Mouse (Mus musculus): ENCODE measurements around the gene Rock2. TPM values are rescaled to one million over a fixed set of nuclear protein-coding genes. Genes with fewer than 3 reads are reported as not detected.

Gene Rock2
- total RNA-seq, 2 experiments from 2014 or later: 63.4 to 65.0 TPM

DNA sequence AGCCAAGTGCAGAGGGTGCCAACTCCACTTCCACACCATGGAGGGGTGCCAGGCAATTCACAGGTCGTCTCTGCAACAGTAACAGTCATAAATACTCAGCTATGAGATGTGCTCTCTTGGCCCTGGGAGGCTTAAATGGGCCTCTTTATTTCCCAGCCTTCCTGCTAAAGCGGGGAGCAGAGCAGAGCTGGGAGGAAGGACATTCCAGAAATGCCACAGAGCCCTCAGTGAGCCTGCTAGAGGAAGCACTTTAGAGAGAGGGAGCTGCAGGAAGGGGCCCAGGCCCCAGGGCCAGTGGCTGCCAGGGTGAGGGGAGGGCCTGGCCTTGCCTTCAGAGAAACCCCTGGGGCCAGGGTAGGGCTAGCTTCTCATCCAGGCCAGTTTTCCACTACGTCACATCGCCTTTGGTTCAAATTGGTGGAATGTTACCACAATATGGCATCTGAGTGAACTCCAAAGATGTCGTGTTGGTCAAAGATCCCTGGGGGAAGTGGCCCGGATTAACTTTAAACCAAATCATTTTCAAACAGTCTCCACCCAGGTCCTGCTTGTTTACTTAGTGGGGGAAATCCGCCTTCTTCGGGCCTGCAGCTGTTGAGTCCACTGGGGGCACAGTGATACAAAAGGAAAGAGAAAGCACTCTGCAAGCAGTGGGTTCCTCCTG is 24.2 kb upstream of the Rock2 start:
- ATAC-seq (ENCODE audit: poor library complexity, severe bottlenecking): no peak

DNA sequence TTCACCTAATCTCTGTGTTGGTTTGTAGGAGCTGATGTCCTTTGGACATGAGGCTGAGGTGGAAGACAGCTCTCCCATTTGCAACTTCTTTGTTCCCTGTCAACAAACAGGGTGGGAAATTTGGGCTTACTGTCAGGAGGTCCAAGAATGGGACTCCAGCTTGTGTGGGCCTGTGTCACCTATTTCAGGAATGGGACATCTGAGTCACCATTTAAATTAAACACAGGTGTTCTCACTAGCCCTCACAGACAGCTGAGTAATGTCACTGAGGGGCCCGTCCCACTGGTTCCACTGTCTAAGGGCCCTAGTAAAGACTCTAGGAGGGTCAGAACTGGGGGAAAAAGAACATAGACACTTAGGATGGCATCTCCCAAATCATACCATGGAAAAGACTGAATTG is 22.7 kb upstream of the Rock2 start:
- ATAC-seq (ENCODE audit: poor library complexity, severe bottlenecking): no peak

DNA sequence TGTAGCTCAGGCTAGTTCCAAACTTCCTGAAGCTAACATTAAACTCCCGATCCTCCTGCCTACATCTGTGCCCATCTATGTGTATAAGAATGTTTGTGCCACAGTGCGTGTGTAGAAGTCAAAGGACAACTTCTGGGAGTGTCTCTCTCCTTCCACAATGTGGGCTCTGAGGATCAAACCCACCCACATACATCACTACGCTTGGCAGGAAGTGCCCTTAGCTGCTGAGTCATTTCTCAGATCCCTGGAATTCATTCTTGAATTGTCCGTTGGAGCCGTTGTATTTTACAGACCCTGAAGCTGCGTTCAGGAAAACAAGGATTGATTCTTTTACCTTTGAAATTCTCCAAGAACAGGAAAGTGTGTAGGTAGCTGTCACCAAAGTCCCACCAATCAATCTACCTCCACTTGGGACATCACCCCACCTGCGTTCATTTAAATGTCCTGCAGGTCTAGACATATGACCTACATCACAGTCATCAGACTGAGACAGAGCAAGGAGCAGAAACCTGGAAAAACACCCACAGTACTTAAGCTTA is 21.7 kb upstream of the Rock2 start:
- ATAC-seq (ENCODE audit: poor library complexity, severe bottlenecking): no peak

DNA sequence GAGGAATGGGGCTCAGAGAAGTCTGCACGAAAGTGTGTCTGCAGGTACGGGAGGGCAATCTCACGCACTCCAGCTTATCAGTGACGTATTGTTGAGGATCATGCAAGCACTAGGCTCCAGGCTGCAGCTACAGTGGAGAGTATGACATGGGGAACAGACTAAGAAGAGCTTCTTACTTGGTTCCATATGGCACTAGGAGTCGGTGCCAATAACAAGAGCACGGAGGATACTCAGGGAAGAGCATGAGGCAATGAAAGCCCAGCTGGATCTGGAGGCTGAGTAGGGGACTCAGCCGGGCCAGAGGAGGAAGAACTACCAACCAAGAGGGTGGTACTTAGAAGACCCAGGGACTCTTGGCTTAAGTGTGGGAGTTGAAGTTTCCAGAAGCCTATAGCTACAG is 21.1 kb upstream of the Rock2 start:
- ATAC-seq (ENCODE audit: poor library complexity, severe bottlenecking): no peak

DNA sequence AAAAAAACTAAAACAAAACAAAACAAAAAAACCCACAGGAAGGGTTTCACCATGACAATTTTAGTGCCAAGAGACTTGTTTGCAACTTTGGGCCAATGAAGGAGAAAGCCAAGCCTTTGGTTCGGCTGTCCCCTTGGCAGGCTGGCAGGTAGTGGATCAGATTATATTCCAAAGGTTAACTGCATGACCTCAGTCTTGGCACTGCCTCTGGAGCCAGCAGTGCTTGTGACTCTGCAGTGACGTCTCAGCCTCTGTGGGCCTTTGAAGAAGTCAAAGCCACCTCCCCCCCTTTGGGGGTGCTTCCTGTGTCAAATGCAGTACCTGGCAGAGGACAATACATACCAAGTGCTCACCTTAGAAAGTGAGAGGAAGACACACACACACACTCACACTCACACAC is 20.6 kb upstream of the Rock2 start:
- ATAC-seq (ENCODE audit: poor library complexity, severe bottlenecking): no peak

DNA sequence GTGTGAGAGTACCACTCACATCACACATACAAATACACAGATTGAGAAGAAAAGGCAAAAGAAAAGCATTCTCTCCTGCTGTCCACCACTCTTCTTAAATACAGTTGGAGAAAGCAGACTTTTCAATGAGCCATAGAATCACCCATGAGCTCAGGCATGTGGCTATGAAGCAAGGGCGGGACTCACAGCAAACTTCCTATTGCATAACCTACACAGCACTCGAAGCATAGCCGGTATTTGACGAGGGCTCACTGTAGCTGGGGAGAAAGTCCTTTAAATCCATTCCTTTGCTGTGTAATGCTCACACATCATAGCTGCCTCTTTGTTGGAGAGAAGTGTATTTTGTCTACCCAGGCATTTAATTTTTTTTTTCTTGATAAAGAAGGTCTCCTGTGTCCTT is 19.4 kb upstream of the Rock2 start:
- peak; percentile 78 for ATAC-seq (ENCODE audit: poor library complexity, severe bottlenecking)

DNA sequence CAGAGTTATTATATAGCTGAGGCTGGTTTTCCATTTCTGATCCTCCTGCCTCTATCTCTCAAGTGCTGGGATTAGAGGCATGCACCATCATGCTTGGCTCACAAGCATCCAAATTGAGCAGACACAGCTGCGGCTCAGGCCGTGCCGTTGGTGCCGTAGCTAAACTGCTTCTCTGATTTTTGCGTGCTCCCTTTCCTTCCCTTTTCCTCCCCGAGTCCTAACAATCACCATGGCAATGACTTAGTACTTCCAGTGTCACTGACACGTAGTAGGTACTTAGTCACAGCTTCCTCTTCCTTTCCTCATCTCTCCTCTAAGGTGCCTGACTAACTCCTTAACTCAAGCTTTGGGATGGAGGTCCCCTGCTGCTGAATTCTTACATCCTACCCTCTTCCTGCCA is 19.0 kb upstream of the Rock2 start:
- ATAC-seq (ENCODE audit: poor library complexity, severe bottlenecking): peak; percentile 82

DNA sequence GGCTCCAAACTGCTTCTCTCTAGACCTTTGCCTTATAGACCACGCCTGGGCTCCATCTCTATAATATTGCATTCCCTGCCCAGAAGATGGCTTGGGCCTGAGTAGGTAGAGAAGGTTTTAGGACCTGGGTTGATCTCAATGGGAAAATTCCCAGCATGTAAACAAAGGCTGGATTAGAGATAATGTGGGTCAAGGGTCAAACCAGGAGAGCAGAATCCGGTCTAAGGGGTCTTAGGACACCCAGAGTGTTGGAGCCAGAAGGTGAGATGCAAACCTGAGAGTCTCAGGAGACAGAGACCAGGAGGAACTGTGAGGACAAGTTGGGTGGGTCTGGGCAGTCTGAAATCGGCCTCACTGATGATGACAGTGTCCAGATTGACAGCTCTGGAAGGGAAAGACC is 18.0 kb upstream of the Rock2 start:
- no peak for ATAC-seq (ENCODE audit: poor library complexity, severe bottlenecking)

DNA sequence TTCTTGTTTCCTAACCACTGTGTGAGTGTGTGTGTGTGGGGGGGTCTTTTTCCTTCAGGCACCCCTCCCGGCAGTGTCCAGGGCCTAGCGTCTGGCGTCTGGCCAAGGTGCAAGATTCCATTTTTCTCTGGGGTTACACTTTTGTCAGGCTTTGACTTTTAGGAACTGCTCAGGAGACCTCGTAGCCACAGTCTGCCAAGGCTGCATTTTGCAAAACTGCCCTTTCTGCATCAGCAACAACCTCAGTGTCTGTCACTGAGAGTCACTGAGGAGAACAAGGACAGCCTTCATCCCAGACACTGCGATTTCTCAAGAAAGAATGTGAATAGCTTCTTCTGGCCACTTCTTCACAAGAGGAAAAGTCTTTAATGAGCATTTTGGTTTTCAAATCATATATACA is 17.6 kb upstream of the Rock2 start:
- ATAC-seq (ENCODE audit: poor library complexity, severe bottlenecking): no peak

DNA sequence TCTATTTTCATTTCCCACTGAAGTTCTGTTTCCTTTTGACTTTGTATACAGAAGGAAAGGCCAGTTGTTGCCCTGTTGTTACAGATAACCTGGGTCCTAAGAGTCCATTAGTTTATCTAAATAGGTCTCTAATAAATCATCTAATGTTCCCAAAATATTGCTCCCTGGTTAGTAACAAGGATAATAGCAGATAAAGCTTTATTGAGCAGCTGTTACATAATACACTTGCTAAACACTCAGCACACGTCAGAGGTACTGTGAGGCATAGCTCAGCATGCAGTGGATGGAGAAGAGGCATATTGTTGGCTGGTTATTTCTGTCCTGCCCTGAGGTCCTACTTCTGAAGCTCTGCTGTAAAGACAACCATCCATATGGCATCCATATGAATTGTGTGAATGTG is 17.0 kb upstream of the Rock2 start:
- ATAC-seq (ENCODE audit: poor library complexity, severe bottlenecking): peak; percentile 26; the same call in 1 of the 2 replicates

DNA sequence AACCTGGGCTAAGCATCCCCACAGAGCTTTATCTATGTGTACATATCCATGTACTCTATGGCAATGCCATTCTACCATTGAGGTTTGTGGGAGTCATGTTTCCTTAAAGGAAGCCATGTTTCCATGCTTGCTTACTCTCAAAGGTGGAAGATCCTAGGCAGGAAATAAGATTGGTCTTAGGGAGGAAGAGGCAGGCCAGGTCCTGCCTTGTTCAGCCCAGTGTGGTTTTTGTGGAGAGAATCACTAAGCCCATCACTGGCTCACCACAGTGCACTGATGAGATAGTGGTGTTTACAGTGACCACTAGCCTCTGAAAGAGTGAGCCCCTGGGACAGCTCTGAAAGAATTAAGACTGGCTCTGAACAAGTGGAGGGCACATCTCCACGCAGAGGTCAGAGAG is 15.3 kb upstream of the Rock2 start:
- ATAC-seq (ENCODE audit: poor library complexity, severe bottlenecking): no peak

DNA sequence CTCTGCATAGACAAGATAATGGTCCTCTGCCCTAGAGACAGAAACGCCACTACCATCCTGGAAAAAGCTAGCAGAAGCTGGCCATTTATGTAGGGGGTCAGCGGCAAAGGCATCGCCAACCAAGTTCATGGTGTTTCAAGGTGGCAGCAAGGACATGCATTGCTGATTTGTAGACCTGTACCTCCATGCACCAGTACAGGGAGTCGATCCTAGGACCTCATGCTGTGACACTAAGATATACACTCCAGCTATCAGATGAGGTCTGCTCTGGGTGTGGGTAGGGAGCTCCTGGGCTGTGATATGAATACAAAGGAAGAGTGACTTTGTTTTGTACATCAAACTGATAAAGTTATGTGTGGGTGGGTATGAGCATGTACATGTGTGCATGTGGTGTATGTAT is 14.6 kb upstream of the Rock2 start:
- no peak for ATAC-seq (ENCODE audit: poor library complexity, severe bottlenecking)

DNA sequence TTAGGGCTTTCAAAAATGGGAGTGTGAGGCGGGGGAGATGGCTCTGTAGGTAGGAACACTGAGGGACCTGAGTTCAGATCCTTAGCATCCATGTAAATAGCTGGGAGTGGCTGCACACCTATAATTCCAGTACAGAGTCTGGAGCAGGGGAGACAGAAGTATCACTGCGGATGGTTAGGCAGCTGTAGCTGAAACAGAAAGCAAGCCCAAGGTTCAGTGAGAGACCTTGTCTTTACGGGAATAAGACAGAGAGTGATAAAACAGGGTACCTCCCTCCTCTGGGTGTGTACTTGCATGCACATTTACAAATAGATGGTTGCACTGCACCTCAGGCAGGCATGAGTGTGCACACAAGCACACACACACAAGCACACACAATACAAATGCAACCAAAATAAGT is 12.3 kb upstream of the Rock2 start:
- no peak for ATAC-seq (ENCODE audit: poor library complexity, severe bottlenecking)

DNA sequence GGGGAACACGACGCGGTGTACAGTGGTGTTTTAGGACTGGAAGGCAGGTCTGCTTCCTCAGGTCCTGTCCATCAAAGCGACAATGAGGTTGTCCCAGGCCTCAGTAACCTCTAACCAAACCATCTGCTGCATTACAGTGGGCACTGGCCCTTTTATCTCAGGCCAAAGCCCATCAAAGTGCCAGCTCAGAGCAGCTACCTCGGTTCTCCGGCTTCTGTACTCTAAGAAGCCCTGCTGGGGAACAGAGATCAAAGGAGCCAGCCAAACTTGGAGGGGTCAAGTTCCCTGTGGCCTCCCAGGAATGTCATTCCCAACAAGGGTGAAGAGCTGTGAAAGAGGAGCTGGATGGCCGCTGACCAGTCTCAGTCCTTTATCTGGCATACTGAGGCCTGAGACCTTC is 11.6 kb upstream of the Rock2 start:
- ATAC-seq (ENCODE audit: poor library complexity, severe bottlenecking): no peak

DNA sequence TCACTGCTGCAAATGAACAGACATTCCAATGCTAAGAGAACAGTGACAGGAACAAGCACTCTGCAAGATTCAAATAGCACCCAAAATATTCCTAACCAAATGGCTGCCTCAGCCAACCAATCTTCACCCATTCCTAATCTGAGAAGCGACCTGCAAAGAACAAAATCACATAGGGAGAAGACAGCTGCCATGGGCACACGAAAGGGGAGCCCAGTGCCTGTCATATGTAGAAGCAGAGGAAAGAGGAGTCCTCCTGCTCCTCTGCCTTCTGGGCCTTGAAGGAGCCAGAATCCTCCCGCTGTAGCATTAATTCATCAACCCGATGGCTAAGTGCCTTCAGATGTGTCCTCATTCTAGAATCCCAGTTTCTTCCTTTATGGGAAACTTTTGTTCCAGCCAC is 10.2 kb upstream of the Rock2 start:
- ATAC-seq (ENCODE audit: poor library complexity, severe bottlenecking): no peak

DNA sequence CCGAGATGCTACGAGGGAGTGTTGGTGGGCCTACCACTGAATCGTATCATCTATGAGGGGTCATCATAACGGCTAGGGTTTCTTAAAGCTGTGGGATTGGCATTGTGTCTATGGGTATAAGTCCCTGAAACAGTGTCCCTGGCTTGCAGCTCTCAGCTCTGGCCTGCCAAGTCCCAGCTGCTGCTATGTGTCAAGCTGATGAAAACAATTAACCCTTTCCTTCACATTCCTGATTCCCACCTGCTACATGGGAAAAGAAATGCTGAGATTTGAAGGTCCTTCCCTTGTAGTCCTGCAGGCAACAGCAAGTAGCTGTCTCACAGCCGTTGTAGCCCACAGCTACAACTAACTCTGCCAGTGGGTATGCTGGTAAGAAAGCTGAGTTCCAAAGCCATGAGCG is 8.3 kb upstream of the Rock2 start:
- ATAC-seq (ENCODE audit: poor library complexity, severe bottlenecking): no peak

DNA sequence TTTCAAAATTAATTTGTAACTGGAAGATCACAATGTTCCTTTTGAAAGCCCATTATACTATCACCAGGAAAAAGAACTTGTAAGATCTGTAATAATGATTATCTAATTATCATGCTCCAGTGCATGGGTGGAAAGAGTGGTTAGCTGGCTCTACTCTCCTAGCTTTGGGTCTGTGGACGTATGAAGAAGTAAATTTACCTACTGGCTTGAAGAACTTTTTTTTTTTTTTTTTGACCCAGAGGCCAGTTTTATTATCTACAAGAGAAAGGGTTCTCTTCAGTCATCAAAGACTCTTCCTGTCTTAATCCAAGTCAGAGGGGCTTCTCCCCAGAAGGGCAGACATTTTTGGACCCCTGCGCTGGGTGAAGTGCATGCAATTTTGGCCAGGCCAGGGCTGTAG is 1.7 kb upstream of the Rock2 start:
- no peak for ATAC-seq (ENCODE audit: poor library complexity, severe bottlenecking)

DNA sequence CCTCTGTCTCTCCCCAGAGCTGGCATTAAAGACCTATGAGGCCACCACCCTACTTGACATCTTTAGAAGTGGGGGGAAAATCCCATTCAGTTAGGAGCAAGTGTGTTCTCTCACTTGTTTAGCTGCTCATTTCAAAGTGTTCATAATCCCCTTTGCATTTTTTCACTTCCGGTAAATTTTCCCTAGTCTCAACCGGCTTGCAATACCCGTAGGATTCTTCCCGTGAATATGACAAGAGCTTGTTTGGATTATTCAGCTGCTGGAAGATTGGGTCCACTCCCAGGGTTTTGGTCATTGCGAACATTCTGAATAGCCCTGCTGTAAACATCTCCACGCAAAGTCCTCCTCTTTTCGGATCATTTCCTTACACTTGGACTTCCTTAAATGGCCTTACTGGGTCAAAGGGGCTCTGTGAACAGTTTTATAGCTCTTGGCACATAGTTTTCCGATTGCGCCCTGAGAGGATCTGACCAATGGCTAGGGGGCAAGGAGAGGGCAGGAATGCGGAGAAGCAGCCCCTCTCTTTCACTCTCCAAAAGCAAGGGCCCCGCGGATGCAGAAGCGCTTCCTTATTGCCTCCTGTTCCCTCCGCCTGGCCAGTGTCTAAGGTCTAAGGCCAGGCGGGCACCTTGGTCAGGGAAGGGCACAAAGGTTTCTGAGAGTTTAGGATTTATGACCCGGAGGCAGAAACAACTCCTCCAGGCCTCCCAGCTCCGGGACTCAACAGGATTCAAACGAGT is 869 bp upstream of the Rock2 start:
- peak; percentile 48 for ATAC-seq (ENCODE audit: poor library complexity, severe bottlenecking)

DNA sequence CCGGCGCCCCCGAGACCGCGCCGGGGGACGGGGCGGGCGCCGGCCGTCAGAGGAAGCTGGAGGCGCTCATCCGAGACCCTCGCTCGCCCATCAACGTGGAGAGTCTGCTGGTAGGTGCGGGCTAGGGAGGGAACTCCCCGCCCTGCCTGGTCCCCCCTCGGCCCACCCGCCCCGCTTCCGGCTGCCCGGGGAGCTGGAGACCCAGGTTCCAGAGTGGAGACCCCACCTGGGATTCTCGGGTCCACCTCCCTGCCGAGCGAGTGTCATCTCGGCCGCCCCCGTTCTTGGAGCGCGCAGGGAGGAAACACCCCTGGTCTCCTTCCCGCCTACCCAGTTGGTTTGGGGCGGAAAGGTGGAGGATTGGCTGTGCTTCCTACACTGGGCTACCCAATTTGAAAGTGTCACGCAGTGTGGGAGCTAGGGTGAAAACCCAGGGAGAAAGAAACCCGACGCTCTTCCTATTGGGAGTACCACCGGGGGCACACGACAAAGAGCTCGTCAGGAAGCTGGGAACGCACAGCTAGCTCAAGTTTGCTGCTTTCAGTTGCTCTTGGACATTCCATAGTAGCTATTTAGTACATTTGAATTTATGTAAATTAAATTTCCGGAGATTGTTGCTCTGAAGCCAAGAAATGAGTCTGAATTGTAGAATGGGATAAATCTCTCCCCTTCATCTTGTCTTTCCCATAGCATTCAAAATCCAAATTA is 680 bp downstream of the Rock2 start:
- no peak for ATAC-seq (ENCODE audit: poor library complexity, severe bottlenecking)

DNA sequence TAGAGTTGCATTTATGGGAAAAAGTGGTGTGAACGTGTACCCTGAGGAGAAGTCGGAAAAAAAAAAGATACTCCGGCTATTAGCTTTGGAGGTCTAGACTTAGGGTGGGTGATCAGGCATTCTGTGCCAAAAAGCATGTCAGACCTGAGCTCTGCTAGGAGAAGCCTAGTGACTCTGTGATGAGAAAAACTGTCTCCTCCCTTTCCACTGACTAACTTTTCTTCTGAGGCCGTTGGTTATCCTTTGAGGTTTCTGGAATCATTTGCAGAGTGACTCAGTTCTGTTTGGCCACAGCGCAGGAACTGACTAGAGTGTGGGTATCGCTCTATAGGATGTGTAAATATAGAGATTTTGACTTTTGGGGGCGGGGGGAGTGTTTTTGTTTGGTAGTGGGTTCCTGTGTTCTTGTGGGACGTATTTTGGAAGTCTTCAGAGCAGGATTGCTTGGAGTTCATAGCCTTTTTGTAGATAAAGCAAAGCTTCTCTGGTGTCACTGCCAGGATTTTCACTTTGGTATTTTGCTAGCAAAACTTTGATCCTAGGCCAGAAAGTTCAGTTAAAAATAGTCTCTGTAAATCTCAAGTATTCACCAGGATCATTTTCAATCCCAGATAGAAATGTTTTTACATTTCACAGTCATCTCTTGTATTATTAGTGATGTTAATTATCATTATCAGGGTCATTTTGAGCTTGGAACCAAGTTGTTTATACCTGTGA is 1.5 kb downstream of the Rock2 start:
- no peak for ATAC-seq (ENCODE audit: poor library complexity, severe bottlenecking)

DNA sequence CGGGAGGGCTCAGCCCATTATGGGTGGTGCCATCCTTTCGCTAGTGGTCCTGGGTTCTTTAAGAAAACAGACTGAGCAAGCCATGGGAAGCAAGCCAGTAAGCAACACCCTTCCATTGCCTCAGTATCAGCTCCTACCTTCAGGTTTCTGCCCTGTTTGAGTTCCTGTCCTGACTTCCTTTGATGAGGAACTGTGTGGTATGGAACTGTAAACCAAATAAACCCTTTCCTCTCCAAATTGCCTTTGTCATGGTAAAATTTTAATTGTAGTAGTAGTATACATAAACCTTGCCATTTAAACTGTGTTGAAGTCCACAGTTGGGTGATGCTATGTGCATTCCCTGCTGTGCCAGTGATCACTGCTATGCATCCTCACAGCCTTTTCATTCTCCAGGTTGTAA is 2.5 kb downstream of the Rock2 start:
- ATAC-seq (ENCODE audit: poor library complexity, severe bottlenecking): no peak
